Mouse (Mus musculus) liver (tissue): ENCODE measurements around the gene Dhrs1.

Experiments used
- DNase-seq: peaks from one replicate; pipeline ENCODE4 v3.0.0-alpha.2; 2020; ENCODE audit warnings: mixed read lengths

The Dhrs1 gene

DNA sequence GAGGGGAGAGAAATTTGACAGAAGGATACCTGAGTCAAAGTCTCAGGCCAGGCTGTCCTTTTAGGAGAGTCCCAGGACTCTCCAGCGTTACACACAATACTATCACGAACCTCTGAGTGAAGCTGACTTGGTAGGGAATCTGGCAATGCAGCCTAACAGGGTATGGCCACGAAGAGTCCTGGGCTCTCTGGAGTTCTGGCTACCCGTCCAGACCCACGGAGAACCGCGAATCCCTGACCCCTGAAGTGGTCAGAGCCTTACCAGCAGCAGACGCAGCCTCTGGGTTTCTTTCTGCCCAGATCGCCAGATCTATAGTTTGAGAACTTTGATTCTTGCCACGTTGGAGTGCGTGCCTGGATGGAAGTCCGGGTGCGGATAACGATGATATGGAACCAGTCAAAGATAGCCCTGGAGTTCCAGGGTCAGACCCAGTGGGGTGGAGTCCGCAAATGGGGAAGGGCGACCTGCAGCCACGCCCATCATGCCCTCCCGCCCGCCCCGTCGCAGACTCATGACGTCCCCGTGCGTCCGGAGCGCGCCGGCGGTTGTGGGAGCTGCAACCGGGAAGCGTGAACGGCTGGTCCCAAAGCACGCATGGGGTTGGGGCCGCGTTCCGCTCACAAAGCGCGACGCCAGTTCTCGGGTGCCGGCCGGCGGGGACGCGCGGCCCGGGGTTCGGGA, at the start of gene Dhrs1, which contains the start of gene Nop9:
Gene Dhrs1 (minus strand): TSS at position 511 of the 681 bp plus-strand sequence.
Gene Nop9 (plus strand): TSS at position 514 of the 681 bp plus-strand sequence.
- peak; percentile 94 for DNase-seq

DNA sequence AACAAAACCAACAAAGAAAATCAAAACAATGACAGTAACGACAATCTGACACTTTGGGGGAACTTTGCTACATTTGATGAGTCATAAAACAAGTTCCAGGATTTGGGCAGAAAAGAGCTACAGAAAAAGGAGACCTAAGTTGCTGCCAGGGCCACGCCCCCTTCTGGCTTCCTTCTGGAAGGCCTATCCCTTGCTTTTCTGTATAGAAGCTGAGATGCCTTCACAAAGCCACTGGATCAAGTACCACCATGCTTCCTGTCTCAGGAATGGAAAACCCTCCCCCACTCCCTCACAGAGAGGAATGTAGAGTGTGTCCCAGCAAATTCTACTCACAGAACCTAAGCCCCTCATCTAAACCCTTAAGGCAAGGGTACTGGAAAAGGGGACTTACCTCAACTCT, 48.5 kb upstream of the Dhrs1 start:
- DNase-seq, result no peak

DNA sequence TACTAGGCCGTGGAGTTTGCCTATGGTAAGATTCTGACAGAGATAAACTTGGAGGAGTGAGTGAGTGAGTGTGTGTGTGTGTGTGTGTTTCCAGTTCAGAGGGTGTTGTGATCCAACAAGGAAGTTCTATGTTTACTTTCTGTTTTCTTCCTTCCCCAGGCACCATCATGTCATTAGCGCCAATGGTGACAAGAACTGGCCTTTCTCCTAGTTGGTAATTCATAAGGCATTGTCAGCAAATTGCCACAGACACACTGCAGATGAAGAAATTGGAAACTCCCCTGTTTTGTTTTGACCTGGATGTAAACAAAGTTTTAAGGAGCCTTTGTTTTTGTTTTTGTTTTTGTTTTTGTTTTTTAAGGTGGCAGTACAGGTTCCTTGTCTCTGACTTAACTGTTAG, 48.0 kb upstream of the Dhrs1 start:
- DNase-seq, result no peak

DNA sequence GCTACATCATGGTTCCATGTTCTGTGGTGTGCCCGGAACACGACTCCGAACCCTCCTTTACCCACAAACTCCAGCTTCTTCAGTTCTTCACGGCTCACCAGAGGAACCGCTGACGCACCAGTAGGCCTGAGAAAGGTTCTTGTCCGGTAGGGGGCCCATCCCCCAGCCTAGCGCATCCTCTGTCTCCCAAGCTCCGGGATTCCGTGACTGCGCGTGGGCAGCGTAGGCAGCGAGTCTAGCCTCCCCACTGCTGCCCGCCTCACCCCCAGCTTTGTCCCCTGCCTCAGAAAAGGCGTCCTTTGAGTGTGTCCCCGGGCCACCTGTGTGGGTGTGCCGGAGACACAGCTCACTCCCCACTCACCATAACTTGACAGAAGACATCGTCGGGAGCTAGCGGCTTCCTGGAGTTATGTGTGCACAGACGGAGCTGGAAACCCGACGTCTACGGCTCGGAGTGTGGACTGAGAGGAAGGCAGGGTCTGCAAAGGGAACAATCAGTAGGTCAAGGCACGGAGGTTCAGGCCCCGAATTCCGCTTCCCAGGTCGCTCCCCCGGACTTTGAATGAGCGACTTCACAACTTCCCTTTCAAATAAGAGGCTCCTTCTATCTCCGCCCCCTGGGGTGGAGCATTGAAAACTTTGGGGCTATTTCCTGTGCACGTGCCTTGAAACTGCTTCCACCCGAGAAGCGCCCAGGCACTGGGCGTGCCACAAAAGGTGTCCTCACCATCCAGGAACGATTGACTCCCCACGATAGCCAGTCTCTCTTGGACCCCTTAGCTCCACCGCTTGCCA, 43.0 kb upstream of the Dhrs1 start, which contains the start of gene Ripk3:
Gene Ripk3 (minus strand): TSS at position 610 of the 795 bp plus-strand sequence.
- peak; percentile 74 for DNase-seq

DNA sequence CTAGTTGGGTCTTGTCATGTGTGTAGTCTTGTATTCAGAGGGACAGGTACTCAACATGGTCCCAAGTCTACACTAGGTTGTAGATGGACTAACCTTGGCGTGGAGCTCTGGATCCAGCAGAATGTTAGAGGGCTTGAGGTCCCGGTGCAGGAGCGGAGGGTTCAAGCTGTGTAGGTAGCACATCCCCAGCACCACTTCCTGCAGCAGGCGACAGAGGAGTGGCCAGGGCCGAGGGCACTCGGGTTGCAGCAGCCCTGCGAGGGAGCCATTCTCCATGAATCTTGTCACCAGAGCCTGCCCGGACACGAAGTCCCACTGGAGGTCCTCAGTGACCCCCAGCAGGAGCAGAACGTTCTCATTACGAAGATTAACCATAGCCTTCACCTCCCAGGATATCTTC, 42.2 kb upstream of the Dhrs1 start:
- no peak for DNase-seq

DNA sequence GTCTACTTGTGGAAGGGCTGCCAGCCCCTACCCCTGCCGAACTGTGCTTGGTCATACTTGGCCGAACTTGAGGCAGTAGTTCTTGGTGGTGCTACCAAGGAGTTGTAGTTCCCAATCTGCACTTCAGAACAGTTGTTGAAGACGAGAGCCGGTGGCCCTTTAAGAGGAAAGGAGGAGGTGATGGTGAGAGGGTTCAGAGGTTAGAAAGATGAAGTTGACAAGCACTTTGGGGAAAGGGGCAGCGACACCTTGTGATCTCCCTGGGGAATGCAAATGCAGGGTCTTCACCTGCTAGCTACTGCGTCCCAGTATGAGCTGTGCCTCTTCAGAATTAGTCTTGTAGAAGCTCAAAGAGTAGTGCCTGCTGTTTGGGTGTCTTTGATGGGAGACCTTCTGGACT, 39.7 kb upstream of the Dhrs1 start:
- no peak for DNase-seq

DNA sequence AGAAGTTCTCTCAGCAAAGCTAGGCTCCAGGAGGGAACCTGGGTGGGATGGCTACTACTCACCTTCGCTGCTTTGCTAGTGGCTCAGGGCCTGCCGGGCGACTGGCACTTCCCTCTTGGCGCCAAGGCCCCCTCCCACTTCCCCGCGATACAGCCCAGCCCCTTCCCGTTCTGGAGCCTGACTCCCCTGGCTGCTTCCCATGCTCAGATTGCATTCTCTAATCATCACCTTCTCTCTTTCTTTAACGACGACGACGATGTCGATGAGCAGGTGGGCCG, 38.4 kb upstream of the Dhrs1 start, which contains the start of gene Adcy4:
Gene Adcy4 (minus strand): TSS at position 138 of the 278 bp plus-strand sequence.
- no peak for DNase-seq

DNA sequence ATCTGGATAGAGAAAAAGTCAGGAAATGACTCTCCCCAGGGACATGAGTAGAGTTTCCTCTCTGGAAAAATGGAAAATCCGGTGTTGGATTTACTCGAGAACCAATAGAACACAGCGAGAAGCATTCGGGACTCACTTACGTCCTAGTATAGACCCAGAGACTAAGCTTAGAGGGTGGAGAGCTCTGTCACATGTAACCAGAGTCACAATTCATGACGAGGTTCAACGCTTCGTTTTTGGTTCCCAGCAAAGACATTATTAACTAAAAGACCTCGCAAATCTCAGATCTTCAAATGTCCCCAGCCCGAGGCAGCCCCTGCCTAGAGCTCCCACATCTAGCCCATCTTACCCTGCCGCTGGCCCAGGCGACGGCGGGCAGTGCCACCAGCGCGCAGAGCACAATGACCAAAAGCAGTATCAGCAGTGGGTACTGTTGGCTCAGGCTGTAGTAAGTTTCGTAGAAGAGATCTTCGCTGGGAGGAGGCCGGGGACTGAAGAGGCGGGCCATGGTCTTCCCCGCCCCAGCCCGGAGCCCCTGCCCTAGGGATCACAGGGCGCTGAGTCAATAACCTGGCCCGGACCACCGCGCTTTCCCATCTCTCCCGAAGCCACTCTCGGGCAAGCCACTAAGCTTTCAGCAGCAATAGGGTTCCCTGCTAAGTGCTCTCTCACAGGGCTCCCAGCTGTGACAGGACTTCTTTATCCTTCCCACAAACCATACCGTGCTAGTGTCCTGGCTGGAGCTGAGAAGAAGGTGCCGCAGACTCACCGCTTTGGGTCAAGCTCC, 37.9 kb upstream of the Dhrs1 start:
- no peak for DNase-seq

DNA sequence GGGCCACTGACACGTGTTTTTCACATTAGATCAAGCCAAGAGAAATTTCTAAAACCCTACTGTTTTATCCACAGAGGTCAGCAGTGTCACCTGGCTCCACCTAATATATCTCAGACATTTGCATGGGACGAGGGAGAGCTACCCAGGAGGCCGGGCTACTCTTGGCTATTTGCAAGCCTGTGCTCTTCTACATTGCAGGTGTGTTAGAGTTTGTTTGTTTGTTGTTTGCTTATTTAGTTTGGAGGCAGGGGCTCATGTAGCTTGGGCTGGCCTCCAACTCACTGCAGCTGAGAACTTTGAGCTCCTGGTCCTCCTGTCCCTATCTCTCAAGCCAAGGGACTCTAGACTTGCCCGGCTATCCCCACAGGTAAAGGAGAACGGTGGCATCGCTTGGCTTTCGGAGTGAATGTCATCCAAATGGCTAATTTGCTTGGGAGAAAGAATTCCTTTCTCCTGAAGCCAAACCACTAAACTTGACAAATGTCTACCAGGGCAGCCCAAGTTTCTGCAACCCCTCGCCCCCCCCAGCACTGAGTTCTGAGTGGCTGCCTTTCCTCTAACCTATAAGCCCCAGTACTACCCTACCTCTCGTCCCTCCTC, 37.0 kb upstream of the Dhrs1 start:
- DNase-seq, result no peak

DNA sequence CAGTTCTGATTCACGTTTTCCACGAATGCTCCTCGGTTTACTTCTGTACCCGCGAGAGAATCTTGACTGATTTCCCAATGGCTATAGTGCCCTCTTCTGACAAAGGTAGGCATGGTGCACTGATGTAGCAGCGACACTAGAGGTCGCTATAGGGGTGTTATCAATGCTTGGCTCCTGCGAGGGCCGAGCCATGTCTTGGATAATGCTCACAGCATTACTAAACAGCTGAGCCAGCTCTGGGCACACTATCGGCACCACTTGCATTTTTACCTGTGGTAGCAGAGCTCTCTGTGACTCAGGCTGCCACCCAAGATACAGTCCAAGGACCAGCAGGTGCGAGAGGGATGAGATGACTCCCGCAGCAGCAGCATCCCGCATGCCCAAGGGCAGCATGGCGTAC, 35.8 kb upstream of the Dhrs1 start:
- DNase-seq, result peak; percentile 60

DNA sequence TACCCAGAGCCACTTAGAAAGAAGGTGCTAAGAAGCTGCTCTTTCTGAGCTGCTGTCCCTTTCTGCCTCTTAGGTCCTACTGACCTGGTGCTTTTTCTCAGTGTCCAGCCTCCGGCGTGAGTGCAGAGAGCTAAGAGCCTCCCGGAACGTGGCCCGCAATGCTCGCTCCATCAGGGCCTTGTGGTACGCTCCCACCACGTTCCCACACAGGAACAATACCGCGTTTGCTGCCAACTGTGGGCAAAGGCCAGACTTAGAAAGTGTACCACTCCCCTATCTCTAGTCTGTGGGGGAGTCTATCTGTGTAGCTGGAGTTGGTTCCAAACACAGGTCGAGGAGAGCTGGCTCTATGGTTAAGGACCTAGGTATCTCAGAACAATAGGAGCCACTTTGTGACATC, 35.2 kb upstream of the Dhrs1 start:
- no peak for DNase-seq

DNA sequence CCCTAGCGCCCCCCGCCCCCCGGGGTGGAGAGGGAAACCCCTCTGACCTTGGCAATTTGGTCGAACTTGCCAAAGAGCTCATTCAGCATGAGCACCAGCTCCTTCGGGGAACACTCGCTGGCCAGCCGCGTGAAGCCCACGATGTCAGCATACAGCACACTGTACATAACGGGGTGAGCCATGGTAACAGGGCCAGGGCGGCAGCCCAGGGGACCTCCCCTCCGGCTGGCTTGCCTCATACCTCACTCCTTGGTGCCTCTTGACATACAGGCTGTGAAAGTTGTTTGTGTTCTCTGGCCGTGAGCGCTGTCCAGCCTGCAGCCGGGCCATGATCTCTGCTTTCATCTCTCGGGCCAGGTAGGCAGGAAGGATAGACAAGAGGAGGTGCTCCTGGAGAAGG, 34.2 kb upstream of the Dhrs1 start:
- no peak for DNase-seq

DNA sequence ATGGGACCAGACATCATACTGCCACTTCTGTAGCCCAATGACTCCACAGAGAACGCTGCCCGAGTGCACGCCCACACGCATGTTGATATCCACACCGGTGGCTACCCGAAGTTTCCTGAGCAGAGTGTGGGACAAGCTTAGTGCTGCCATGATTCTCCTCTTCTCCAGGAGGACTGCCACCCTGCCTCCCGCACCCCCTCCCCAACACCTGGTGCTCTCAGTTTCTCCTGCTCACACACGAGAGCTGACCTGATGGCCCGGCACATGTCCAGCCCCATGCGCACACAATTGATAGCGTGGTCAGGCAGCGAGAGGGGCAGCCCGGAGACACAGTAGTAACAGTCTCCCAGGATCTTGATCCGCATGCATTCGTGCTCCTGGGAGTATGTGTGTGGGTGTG, 33.2 kb upstream of the Dhrs1 start:
- no peak for DNase-seq

DNA sequence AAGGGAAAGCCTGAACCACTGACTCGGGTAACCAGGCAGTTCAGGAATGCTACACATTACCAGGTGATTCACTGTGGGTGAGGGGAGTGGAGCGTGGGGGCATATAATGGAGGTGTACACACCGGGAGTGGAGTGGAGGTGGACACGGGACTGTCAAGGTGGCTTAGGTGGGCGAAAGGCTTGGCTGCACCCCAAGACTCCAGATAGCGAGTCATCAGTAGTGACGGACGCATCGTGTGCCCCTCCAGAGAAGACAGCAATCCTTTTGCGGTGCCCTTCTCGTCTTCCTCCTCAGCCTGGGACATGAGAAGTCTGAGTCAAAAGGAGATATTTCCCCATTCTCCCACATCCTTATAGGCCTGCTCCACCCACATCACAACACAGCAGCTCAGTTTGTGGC, 32.3 kb upstream of the Dhrs1 start:
- DNase-seq, result no peak

DNA sequence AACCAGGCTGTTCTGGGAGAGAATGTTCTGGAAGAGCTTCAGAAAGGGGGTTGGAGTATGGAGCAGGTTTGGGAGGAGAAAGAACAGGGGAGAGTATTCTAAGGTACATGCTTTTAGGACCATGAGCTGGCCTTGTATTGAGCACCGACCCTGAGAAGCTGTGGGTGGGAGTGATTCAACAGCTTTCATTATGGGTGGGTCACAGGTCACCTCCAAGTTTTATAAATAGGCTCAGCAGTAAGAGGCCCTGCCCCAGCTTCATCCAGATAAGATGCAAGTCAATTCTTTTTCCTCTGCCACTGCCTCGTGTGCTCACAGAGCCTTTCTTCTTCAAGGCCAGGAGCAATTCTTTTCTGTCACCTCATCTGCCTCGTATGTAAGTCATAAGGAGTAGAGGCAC, 31.7 kb upstream of the Dhrs1 start:
- DNase-seq, result no peak

DNA sequence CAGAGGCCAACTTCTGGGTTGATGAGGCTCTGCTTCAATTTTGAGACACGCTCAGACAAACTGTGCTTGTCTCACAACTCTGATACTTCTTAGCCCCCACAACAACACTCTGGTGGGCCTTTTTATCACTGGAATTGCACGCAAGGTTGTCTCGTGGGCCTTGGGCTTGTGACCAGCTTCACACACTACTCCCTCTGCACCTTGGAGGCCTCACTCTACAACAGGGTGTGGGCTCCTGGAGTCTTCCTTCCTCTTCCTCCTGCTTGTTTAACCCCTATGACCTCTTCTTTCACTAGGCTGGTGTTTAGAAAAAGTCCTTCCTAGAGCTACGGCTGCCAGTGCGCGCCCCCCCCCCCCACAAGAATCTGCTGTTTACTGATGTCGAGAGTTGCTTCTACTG, 31.2 kb upstream of the Dhrs1 start:
- DNase-seq, result no peak

DNA sequence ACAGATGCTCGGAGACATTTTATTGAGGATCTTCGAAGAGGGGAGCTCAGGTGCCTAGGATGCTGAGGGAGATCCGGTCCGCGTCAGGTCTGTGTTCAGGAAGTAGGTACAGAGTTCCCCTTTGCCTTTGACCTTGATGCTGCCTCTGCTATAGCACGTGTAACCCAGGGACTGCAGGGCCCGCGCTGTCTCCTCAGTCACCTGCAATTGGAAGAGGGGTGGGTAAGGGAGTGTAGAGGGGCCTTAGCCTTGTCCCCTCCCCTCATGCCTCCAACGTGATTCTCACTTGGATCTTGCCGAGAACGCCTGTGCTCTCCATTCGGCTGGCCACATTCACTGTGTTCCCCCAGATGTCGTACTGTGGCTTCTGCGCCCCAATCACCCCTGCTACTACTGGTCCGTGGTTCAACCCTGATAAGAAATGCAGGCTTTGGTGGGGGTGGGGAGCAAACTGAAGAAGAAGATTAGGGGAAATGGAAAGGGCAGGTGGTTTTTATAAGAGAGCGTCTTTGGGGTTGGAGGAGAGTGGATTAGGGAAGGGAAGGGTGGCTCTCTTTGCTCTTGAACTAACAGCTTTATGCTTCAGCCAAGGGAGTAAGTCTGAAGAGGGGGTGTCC, 23.7 kb upstream of the Dhrs1 start:
- peak; percentile 69 for DNase-seq

DNA sequence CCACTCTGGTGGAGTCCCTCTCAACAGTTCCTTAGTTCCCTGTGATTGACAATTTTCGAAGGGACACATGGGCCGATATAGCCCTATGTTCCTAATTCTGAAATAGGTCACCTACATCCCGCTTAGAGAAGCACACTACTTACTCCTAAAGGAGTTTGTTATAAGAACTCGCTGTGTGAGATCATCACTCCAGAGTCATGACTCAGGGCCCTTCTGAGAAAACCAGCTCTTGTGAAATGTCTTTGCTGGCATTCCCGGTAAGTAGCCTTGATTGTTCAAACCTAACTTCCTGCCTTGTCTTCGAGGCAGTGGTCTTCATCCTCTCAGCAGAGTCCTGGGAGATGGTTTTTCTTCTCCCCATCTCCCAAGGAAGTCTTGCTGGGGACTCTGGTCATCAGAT, 23.1 kb upstream of the Dhrs1 start:
- DNase-seq, result no peak

DNA sequence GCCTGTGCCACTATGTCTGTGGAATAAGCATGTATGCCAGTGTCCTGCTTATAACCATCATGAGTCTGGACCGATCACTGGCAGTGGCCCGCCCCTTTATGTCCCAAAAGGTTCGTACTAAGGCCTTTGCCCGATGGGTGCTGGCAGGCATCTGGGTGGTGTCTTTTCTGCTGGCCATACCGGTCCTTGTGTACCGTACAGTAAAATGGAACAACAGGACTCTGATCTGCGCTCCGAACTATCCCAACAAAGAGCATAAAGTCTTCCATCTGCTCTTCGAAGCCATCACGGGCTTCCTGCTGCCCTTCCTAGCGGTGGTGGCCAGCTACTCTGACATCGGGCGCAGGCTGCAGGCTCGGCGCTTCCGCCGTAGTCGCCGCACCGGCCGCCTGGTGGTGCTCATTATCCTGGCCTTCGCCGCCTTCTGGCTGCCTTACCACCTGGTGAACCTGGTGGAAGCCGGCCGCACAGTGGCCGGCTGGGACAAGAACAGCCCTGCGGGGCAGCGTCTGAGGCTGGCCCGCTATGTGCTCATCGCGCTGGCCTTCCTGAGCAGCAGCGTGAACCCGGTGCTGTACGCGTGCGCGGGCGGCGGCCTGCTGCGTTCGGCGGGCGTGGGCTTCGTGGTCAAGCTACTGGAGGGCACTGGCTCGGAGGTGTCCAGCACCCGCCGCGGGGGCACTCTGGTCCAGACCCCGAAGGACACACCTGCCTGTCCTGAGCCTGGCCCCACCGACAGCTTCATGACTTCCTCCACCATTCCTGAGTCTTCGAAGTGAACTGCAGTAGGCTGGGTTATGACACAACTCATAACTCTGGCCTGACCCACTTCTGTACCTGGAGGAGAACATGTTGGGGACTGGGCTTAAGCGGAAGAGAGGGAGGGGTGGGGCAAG, 22.3 kb upstream of the Dhrs1 start:
- peak; percentile 66 for DNase-seq

DNA sequence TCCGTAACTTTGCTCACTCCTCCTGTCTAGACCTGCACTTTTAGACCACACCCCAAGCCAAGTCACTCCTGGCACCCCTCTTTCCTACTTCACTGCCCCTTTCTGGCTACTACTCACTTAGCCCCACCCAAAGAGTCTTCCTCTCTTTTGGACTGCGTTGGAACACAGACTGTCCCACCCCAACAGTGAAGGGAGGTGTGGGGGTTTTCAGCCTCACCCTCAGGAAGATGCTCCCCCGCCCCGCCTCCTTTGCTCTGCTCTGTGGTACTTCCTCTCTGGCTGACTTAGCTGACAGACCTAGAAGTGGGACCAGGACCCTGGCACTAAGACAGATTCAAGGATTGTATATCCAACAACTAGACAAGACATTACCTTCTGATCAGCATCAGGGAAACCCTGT, 20.2 kb upstream of the Dhrs1 start, which contains the start of gene Ltb4r1:
Gene Ltb4r1 (plus strand): TSS at position 267 of the 400 bp plus-strand sequence.
- DNase-seq, result no peak

DNA sequence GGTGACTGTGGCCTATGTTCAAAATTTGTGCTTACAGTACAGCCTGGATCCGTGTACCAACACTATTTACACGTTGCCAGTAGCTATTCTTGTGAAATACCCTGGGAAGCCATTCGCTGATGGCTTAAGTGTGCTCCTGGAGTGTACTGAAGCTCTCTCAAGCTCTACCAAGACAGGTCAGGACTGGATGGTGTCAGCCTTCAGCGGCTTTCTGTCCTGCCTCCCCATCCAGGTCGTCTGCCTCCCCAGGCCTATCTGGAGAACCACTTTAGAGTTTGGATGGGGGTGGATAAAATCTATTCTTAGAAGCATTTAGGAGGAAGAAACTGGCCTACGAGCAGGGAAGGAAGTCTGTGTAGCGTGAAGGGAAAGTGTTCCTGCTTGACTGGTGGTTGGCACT, 17.7 kb upstream of the Dhrs1 start:
- DNase-seq, result no peak
